Mouse (Mus musculus) B cell, adult 62 days (primary cell): ENCODE measurements around the gene B230217C12Rik. TPM values are rescaled to one million over a fixed set of nuclear protein-coding genes. Genes with fewer than 3 reads are reported as not detected.

Experiments
- total RNA-seq: library from RNA; stranded (reverse); gene quantifications from 4 replicates; pipeline ENCODE4 v1.2.4, GENCODE M21; 2023

Gene B230217C12Rik
- total RNA-seq, result 0.43 to 0.63 TPM in 2 of 4 replicates, not detected in the others

GRCm38 (mm10) chr11:97840539-97840954 is at the start of gene B230217C12Rik:
B230217C12Rik (plus strand) TSS chr11:97840780.

DNA sequence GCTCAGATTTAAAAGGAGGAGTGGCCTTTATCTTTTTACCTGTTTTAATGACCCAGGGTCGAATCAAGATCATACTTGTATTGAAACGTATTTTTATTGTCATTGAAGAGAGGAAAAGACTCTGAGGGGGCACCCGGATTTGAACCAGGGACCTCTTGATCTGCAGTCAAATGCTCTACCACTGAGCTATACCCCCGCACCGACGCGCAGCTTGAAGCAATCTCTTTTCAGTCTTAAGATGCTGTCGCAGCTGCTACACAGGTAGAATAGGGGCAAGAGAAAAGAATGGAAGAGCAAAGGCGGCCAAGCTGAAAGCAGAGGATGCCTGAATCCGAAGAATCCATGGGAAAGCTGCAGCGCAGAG is 41.8 kb upstream of the B230217C12Rik start, which contains the start of gene Lasp1:
Lasp1 (plus strand) TSS at position 219 of the 364 bp plus-strand sequence.

GRCm38 (mm10) chr11:97883918-97884600 is 43.5 kb downstream of the B230217C12Rik start, which contains the start of gene Fbxo47:
Fbxo47 (minus strand) TSS chr11:97884154.

Other genes with a start within 250 kb of the B230217C12Rik start
- 4.9 to 7.8 TPM (median 6.5 TPM) in 4 replicates for gene Epop, start 211.1 kb upstream of the B230217C12Rik start, total RNA-seq
- gene Mllt6, start 177.4 kb upstream of the B230217C12Rik start, total RNA-seq, result 167 to 190 TPM (median 180 TPM) in 4 replicates
- 38.5 to 56.3 TPM (median 49.8 TPM) in 4 replicates for gene Cisd3, start 155.0 kb upstream of the B230217C12Rik start, total RNA-seq
- gene Pcgf2, start 140.3 kb upstream of the B230217C12Rik start, total RNA-seq, result 0.24 to 1.0 TPM (median 0.76 TPM) in 3 of 4 replicates, not detected in the other
- gene Psmb3, start 137.4 kb upstream of the B230217C12Rik start, total RNA-seq, result 103 to 111 TPM (median 110 TPM) in 4 replicates
- gene Pip4k2b, start 96.1 kb upstream of the B230217C12Rik start, total RNA-seq, result 55.7 to 60.9 TPM (median 58.7 TPM) in 4 replicates
- 58.6 to 64.5 TPM (median 61.7 TPM) in 4 replicates for gene Cwc25, start 74.2 kb upstream of the B230217C12Rik start, total RNA-seq
- 1.4 to 2.1 TPM (median 1.7 TPM) in 3 of 4 replicates, not detected in the other for gene 1700001P01Rik, start 64.9 kb upstream of the B230217C12Rik start, total RNA-seq
- gene Rpl23, start 58.3 kb upstream of the B230217C12Rik start, total RNA-seq, result 1,863 to 2,062 TPM (median 1,983 TPM) in 4 replicates
- 59.8 to 73.8 TPM (median 69.4 TPM) in 4 replicates for gene Lasp1, start 41.8 kb upstream of the B230217C12Rik start, total RNA-seq
- gene Fbxo47, start 43.4 kb downstream of the B230217C12Rik start, total RNA-seq, result 0.85 to 1.9 TPM (median 1.3 TPM) in 4 replicates
- 0.66 to 1.3 TPM (median 1.2 TPM) in 4 replicates for gene Plxdc1, start 145.7 kb downstream of the B230217C12Rik start, total RNA-seq
- 50.3 to 68.7 TPM (median 59.9 TPM) in 4 replicates for gene Arl5c, start 155.4 kb downstream of the B230217C12Rik start, total RNA-seq
- gene Cacnb1, start 182.3 kb downstream of the B230217C12Rik start, total RNA-seq, result 4.9 to 7.6 TPM (median 5.8 TPM) in 4 replicates
- 1,902 to 2,000 TPM (median 1,953 TPM) in 4 replicates for gene Rpl19, start 185.9 kb downstream of the B230217C12Rik start, total RNA-seq
- gene Stac2, start 212.7 kb downstream of the B230217C12Rik start, total RNA-seq, result 31.3 to 36.4 TPM (median 33.4 TPM) in 4 replicates